Mouse (Mus musculus) kidney, postnatal 10 days (tissue): Measurements from ENCODE around the gene Lipc.
"Not testable (repeated sequence)": the region's sequence is repeated elsewhere in the genome, so short reads cannot be mapped to it uniquely, and the experiment has no call there.

Experiments
- DNase-seq: peaks from one replicate; pipeline ENCODE4 v3.0.0; 2021; ENCODE audit warnings: mixed read lengths

The Lipc gene

GRCm38 (mm10) chr9:70853081-70853480 is 98.9 kb downstream of the Lipc start:
- not testable (repeated sequence) for DNase-seq

DNA sequence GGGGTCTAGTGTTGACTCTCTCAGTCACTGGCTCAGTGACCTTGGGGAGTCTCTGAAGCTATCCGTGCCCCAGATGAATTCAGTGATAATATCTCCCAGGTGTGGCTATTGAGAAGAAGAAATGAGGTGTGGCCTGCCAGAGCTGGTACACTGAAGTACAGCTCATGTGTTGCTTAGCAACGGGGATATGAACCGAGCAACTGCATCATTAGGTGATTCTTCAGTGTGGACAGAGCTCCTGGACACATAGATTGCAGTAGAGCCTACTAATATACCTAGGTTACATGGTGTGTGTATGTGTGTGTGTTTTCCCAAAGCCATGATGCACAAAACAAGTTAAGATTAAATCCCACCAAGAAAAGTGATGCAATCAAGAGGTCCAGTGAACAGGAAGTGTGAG is 100.5 kb downstream of the Lipc start:
- DNase-seq: no peak

- DNase-seq: no peak
Observed at GRCm38 (mm10) chr9:70848135-70848770, 103.8 kb downstream of the Lipc start.

GRCm38 (mm10) chr9:70847627-70848051 is 104.4 kb downstream of the Lipc start:
- DNase-seq: no peak

DNA sequence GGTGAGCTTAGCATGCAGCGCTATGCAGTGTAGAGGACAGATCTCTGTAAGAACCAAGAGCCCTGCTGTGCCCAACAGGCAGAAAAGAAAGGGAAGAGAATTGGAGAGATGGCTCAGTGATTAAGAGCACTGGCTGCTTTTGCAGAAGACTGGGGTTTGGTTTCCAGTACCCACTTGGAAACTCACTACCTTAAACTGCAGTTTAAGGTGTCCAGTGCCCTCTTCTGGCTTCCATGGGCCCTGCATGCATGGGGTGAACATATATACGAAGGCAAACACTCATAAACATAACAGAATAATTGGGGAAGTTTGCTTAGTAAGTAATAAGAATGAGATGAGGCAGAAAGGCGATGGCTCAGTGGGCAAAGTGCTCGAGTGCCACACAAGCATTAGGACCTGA is 108.8 kb downstream of the Lipc start:
- no peak for DNase-seq

DNA sequence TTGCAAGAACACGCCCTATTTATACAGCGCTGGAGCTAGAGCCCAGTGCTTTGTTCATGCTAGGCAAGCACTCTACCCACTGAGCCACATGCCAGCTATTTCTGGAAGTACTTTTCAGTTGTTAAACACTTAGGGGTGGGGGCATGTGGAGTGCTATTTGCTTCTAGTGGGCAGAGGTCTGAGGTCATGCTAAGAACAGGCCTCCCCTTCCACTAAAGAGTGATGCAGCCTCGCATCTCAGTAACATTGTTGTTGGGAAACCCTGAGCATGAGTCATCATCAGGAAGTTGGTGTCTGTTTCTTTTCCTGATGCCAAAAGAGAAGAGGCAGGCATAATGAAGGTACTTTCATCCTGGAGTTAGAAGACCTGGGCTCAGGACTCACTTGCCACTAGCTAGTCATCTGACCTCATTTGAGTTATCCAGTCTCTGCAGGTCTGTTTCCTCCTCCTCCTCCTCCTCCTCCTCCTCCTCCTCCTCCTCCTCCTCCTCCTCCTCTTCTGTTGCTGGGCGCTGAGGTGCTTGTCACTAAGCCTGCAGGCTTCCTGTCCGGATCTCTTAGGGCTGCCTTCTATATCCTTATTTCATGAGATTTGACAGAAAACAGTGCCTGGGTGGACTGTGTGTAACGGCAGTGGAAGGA is 109.6 kb downstream of the Lipc start:
- no peak for DNase-seq

GRCm38 (mm10) chr9:70841426-70842215 is 110.4 kb downstream of the Lipc start:
- DNase-seq: no peak

- DNase-seq: no peak
Observed at GRCm38 (mm10) chr9:70840861-70841341, 111.1 kb downstream of the Lipc start.

- DNase-seq: no peak
Observed at GRCm38 (mm10) chr9:70838132-70838911, 113.7 kb downstream of the Lipc start.

- DNase-seq: peak; percentile 93
Observed at GRCm38 (mm10) chr9:70834730-70835154, 117.3 kb downstream of the Lipc start.

- no peak for DNase-seq
Observed at GRCm38 (mm10) chr9:70834217-70834616, 117.8 kb downstream of the Lipc start.

DNA sequence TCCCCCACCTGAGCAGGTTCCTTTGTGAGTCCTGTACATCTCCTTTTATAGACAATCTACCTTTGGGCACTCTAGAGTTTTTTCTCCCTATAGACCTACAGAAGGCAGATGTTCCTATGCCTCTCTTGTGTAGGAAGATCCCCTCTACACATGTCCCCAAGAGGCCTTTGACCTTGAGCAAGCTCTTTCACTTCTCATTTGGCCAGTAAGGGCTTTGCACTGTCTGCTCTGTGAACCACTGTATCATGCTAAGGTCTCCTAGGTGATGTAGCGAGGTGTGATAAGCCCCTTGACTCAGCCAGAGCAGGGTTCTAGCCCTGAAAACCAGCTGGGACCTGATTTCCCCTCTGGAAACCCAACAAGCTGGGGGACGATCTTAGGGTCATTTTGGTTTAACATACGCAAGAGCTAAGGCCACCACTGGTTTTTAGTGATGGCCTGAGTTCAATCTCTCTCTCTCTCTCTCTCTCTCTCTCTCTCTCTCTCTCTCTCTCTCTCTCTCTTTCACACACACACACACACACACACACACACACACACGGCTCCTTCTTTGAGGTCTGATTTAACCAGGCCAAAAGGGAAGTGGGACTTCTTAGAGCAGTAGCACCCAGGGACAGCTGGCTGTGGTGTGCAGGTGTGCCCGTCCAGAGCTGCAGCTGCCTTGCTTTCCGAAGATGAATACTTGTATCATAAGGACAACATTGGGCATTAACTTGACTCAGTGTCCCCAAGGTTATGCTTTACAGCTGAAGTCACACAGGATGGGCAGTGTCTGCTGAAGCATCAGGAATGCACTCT is 118.7 kb downstream of the Lipc start:
- DNase-seq: no peak

GRCm38 (mm10) chr9:70832231-70832630 is 119.8 kb downstream of the Lipc start:
- DNase-seq: no peak

GRCm38 (mm10) chr9:70830844-70831529 is 121.0 kb downstream of the Lipc start:
- no peak for DNase-seq

DNA sequence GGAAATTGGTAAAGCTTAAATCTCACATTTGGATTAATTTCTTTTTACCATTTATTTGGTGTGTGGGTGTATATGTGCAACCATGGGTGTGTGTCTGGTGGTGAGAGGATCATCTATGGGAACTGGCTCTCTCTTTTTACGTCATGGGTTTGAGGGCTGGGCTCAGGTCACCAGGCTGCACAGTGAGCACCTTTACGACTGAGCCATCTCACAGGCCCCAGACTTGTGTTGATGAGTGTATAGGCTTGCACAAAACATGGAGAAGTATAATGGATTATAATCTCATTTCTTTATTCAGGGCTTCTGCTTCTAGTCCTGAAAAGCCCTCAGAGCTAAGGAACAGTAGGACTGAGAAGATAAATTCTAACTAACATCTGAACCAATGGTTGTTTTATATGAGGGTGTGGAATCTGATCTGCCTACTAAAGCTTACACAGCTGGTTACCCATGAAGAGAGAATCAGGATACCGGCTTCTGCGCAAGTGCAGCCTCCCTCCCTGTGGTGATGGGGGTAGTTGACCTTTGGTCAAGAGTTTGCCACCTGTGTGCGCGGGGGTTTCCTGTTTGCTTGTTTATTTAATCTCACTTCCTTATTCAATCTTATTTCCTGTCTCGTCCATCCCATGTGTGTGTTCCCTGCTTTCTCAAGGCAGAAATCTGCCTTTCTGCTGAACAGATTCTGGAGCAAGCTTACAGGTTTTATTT is 122.1 kb downstream of the Lipc start:
- DNase-seq: peak; percentile 64

- no peak for DNase-seq
Observed at GRCm38 (mm10) chr9:70827911-70828310, 124.1 kb downstream of the Lipc start.

GRCm38 (mm10) chr9:70824103-70824502 is 127.9 kb downstream of the Lipc start:
- DNase-seq: no peak

- no peak for DNase-seq
Observed at GRCm38 (mm10) chr9:70818739-70819138, 133.3 kb downstream of the Lipc start.

DNA sequence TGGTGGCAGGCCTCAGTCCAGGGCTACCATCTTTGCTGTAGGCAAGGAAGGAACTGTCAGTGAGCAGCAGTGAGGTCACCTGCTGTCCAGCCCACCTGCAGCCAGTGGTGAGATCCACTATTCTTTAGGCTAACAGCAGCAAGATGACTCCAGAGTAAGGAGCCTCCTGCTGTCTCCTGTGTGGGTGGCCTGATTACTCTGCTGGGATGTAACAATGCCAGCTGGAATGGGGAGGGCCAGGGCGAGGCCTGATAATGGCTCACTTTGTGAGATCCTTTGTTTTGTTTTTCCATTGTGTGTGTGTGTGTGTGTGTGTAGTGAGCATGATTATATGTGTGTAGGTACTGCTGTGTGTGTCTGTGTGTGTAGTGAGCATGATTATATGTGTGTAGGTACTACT is 134.6 kb downstream of the Lipc start:
- DNase-seq: no peak

DNA sequence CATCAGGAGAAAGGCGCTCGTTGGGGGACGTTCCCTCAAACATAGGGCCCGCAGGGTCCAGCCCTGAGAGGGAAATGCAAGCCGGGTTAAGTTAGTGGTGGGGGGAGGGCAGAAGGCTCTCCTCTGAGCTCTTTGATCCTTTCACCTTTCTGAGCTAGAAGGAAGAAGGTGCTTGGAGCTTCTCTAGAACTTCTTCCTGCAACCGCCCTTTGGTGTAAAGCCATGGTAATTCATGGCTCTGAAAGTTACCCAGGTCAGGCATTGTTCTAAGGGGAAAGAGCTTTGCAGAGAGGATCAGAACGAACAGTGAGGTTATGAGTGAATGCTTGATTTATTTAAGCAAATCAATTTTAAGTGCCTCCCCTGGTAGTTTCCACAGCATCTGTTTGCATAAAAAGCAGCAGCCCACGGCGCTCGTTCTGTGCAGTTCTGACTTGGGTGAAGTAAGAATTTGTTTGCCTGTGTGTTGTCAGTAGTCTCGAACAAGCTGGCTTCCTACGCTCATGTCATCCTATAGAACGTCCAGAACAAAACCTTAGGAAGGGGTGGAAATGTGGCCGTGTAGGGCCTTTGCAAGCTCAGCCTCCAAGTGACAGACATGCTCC is 135.2 kb downstream of the Lipc start:
- no peak for DNase-seq
